Mouse (Mus musculus): ENCODE data around the gene Actc1.

Gene Actc1

DNA sequence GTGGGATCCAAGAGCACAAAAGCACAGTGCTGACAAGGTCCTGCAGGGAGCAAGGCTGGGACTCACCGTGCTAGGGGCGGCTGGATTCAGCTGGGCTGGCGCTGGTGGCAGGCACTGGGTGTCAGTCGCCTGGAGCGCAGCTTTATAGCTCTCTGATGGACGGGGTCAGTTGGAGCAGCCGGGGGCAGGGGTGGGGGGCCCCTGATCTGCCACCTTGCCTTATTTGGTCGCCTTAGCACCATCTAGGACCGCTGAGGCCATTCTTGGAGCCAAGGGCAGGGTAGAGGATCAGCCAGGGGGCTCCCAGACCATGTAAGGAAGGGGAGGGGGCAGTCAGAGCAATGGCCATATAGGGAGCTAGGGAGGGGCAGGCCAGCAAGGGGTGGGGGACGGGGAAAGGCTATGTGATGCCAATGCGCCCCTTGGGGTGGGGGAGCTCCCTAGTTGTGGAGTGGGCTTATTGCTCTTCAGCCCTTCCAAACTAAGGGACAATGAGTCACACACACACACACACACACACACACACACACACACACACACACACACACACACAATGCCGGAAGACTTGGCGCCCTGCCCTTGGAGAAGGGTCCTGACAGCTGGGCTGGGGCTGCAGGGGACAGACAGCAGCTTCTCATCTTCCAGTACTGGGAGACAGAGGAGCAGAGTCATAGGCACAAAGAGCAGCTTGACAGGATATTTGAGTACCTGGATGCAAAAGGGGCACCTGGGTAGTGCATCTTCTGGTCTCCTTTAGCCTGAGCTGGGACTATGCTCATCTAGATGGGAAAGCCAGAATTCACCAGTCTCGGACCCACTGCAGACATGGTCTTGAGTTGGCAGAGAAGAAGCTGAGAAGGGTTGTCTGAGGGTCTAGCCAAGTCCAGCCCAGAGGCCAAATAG is at the start of gene Actc1:
TSS of gene Actc1 (minus strand) at position 853 of the 903 bp plus-strand sequence.
- peak; percentile 13 for DNase-seq (ENCODE audit: low read depth, low spot score)

DNA sequence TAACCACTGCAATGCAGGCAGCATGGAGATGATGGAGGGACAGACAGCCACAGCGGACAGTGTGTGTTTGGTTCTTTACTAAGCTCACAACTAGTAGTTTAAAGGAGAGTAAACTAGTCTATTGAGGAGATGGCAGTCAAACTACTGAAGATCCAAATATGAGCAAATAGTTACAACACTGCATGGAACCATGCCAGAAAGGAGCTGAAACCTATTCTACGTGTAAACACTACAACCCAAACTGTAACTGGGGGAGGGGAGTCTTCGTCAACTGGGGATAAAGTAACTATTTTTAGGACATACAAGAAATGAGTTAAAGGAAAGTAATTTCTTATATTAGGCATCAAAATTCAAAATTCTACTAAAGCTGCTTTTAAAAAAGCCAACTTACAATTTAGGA is 49.1 kb upstream of the Actc1 start:
- no peak for DNase-seq (ENCODE audit: low read depth, low spot score)

DNA sequence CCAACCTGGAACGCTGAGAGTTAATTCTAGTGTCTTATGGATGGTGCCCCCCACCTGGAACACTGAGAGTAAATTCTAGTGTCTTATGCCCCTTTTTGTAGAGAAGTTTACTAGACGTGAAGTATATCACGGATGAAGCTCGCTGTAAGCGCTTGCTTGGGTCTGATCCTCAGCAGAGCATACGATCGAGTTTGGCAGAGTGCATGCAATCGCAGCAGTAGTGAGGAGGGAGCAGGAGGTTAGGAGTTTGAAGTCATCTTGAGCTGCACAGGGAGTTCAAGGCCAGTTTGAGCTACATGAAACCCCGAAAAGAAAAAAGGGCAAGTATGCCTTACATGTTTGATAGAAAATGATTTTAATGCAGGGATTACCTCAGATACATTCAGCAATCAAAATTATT is 47.5 kb upstream of the Actc1 start:
- no peak for DNase-seq (ENCODE audit: low read depth, low spot score)

DNA sequence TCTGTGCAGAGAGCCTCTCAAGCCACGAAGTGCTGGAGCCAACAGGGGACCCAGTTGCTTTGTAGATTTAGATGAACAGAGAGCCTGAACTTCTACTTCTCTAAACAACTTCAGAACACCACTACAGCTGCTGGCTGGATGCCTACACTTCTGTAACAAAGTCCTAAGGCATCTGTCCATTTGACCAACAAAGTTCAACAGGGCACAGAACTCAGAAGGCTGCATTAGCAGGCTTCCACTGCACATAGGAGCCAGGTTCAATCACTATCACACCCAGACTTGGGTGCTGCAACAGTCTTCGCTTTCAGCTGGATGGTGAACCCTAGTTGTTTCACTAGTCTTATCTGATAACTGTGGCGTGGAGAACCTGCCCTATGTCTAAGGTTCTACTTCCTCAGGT is 46.5 kb upstream of the Actc1 start:
- no peak for DNase-seq (ENCODE audit: low read depth, low spot score)

DNA sequence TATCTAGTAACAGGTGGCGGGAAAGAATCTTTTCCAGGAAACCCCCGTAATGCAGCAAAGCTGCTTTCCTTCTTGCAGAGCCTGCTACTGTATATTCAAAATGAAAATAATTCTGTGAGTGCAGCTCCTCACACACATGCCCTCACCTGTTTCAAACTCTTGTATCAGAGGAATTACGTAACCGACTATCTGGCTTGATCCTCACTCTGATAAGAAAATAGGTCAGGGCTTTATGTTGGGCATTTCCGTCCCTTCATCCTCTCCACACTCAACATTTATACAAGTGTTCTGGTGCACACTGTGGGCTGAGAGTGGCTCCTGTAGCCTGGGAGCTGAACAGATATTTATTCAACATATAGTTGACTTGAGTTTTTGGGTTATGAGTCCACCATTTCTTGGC is 45.8 kb upstream of the Actc1 start:
- no peak for DNase-seq (ENCODE audit: low read depth, low spot score)

DNA sequence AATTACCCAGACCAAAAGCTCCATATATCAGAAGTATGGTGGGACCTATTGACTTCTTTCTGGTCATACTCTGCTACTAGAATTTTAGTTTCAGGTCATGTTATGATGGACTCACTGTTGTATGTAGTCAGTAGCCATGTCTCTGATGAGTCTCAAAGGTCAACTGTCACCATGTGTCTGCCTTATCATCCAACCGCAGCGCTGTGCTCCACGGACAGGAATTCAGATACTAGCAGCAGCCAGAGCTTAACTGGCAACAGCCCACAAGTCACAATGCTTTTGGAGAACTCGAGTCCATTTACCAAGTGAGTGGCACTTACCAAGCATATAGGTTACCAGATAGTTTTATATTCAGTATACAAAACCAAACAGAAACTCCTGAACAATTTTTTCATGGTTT is 44.3 kb upstream of the Actc1 start:
- no peak for DNase-seq (ENCODE audit: low read depth, low spot score)

DNA sequence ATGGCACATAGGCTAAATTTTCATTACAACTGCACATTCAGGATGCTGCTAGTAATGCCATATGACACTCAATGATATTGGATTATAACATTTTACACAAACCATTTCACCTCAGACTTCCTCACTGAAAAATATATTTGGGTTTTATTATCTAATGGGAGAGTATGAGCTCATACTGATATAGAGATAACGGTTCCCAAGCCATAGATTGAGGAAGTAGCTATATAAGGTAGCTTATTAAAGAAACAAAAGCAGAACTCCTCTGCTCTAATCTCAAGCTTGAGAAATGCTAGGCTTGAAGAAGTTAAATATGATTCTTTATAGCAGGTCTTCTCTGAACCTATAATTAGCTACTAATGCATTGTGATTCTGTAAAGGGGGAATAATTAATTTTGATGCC is 43.2 kb upstream of the Actc1 start:
- DNase-seq (ENCODE audit: low read depth, low spot score), result no peak

DNA sequence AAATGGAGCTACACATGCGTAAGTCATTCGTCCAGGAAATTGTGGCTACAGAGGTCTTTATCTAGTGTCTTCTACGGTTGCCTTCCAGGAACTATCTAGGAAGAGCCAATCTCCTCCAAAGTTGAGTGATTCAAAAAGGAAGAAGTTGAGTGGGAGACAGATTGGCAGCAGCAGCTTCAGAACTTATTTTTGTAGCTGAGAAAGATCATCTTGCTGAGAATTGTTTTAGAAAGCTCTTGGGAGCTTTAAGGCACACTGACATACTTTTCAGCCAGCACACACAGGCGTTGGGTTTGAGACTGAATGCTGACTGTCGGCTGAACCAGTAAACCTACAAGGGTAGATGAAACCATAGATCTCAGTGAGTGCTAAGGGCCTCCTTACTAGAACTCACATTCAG is 42.0 kb upstream of the Actc1 start:
- DNase-seq (ENCODE audit: low read depth, low spot score), result no peak

DNA sequence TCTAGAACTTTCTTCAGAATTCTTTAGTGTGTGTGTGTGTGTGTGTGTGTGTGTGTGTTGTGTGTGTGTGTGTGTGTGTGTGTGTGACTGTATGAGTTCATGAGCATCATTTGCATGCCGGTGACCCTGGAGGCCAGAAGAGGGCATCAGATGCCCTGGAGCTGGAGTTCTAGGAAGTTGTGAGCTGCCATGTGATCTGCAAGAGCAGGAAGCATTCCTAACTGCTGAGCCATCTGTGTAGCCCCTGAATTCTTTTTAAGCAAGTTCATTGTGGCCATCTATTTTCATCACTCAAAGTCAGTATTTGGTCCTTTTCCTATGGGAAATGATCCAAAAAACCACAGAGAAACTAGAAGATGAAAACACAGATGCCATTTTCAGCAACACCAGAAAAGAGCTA is 41.3 kb upstream of the Actc1 start:
- no peak for DNase-seq (ENCODE audit: low read depth, low spot score)

DNA sequence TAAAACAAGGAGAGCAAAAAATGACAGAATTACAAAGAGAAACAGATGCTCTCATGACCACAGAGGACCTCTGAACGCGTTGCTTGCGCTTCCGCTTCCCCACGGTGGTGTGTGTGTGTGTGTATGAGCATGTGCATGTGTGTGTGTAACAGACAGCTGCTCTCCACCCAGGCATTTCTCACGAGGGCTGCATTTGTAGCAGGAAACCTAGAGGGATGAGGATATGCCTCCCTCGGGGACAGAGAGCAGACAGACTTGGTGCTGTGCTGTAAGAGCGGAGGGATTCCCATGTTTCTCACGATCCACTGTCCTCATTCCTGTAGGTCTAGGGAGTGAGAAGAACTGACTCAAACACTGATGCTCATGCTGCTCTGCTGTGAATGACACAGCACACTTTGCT is 40.2 kb upstream of the Actc1 start:
- no peak for DNase-seq (ENCODE audit: low read depth, low spot score)

DNA sequence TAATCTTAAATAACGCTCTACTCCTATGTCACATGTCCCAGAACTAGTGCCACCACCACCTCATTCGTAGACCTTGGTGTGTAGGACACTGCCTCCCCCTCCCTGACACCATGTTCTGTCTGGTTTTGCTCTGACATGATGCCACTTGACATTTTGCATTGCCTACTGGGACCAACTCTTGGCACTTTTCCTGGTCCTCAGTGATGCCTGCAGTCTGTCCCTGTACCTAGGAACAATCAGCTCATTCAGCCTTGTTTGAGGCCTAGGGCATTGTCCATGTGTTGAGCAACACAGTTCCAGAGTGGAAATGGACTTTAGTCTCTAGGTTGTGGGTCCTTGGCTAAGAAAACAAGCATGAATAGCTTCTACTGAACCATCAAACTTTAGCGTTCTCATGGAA is 36.5 kb upstream of the Actc1 start:
- DNase-seq (ENCODE audit: low read depth, low spot score), result no peak

DNA sequence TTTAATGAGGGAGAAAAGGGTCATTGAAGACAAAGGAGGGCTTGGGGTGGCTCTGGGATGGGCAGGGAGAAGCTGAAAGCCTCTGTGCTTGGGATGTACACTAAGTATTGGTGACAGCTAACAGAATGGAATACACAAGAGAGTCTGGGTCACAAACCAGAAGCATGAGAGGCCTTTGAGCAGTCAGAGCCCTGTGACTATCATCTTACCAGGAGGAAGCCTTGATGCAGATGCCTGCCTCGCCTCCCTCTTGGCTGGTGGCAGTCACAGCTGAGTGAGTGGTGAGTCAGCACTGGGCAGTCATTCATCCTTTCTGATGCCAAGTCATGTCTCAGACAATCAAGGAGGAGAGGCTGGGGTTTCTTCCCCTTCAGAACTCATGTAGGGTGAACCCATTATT is 33.9 kb upstream of the Actc1 start:
- no peak for DNase-seq (ENCODE audit: low read depth, low spot score)

DNA sequence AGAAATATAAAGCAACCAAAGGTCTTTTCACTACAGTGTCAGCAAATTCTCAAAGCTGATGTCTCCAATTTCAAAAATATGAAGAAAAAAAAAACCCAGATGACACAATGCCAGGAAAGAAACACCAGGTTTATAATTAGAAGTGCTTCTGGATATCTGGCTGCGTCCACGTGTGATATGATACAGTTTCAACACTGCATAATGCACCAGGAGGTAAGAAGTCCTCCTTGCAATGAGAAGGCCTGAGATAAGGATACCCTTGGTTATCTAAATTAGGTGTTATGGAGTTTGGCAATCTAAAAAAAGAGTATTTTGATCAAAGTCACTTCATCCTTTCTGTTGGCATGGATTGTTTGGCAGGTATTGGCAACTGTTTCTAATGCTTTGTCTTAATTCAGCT is 18.5 kb upstream of the Actc1 start:
- no peak for DNase-seq (ENCODE audit: low read depth, low spot score)

DNA sequence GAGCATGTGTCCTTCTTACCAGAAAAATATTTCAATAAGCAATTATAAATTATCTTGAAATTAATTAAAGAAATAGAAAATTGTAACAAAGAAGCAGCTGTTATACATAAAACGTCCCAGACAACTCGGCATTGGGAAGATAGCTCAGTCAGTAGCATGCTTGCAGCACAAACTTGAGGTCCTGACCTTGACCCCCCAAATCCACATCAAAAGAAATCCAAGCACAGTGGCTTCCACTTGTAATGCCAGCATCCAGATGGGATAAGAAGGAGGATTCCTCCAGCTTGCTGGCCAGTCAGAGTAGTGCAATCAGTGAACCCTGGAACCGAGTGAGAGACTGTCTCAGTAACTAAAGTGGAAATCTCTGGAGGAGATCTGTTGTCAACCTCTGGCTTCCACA is 12.9 kb upstream of the Actc1 start:
- DNase-seq (ENCODE audit: low read depth, low spot score), result no peak

DNA sequence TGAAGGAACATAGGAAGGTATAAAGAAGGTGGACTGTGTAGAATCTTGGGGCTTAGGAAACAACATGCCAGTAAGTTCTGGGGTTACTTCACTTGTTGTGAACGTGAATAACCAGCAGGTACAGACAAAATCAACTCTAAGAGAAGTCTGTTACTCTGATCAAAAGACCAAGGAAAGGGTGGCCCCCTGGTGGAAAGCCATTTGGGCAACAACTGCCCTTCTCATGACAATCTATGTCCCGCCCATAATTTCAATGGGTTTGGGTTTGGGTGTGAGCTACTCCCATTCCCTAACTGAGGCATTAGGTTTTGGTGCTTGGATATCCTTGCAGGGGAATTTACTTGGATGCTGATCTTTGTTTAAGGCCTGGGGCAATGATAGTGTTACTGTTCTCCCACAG is 10.7 kb upstream of the Actc1 start:
- DNase-seq (ENCODE audit: low read depth, low spot score), result no peak

DNA sequence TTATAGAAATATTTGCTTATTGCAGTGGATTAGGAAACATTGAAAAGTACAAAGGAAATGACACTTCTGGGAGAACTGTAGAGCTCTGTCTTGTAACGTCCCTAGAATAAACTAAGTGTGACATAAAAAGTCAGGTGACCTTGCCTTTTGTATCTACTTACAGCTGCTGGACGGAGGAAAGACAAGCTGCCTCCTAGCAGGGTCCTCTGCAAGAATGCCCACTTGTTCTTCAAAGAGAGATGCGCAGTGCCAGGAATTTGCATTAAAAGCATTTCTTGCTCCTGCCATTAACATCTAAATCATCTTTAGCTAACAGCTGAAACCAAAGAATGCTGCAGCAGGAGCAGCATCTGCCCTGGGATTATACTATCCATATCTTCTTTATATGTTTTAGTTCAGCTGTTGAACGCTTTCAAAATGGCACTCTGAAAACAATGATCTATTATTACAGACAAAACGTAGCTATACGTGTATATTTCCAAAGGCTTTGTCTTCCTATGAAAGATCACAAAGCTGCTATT is 6.8 kb upstream of the Actc1 start:
- DNase-seq (ENCODE audit: low read depth, low spot score), result peak; percentile 18

DNA sequence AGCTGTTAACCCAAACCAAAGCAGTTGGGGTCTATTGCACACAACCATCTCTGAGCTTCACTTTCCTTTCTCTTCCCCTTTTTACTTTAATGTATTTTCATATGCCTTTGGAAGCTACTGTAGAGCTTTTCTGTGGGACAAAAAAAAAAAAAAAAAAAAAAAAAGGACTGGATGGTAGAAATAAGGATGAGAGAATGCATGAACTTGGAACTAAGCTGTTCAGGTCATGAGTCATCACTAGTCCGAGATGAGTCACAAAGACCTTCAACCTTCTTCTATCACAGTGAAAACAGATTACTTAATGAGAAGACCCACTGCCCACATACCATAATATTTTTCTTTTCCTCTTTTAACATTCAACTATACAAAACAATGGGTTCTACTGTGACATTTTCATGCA is 6.3 kb upstream of the Actc1 start:
- no peak for DNase-seq (ENCODE audit: low read depth, low spot score)

DNA sequence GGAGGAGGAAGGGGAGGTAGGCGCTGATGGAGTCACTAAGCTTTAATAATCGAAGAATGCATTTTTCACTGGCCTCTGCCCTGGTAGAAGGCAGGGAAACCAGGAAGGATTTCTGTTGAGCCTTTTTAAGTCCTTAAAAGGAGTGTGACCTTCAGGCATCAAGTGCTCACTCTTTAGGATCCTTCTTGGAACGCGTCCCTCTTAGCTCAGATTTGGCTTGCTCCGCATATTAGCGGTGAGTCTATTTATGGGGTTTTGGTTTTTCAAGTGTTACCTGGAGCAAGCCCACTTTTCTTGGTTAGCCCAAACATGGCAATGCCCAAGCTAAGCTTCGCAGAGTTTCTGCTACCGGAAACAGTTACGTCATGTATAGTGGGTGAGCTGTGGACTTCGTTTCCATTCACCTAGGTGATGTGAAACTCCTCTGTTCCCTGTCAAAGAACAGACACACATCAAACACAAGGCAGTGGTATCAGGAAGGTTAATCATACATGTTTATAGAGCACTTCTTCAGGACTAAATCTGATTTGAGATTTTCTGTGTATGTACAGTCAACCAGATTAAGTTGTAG is 5.0 kb upstream of the Actc1 start:
- no peak for DNase-seq (ENCODE audit: low read depth, low spot score)

DNA sequence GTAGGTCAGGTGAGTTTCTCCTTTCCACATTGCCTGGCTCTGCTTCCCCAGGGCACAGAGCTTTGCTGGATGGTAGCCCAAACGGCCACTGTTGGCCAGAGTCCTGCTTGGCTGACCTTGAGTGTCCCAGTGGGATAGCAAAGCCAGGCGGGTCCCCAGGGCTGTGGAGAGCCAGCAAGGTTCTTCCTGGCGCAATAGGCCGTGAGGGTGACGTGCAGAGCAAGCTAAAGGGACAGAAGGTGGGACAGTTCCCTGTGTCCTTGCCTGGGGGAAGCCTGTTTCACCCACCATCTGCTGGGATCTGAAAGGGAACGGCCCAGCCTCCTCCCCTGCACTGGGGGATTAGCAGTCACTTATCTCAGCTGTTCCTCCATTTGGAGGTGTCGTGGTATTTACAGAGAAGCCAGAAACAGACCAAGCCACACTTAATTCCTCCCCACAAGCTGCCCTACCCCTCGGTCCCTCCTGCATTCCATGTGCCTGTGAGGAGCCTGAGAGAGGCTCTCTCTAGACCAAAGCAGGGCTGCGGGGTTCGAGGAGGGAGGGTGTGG is 4.0 kb upstream of the Actc1 start:
- DNase-seq (ENCODE audit: low read depth, low spot score), result no peak

DNA sequence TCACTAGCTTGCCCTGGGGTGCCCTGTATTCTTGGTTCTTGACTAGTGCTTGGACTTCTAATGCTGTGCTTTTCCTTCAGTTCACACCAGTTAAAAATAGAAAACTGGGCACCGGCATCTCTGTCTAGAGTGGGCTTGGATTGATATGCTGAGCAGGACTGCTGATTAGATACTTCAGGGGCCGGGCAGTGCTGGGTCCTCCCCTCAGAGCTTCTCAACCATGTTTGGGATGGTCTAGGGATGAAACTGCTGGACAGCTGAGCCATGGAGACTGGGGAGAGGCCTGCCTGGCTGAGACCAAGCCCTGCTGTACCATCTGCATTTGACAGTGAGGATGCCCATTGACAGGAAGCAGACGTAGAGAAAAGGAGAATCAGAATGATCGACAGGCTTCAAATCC is 781 bp upstream of the Actc1 start:
- no peak for DNase-seq (ENCODE audit: low read depth, low spot score)

DNA sequence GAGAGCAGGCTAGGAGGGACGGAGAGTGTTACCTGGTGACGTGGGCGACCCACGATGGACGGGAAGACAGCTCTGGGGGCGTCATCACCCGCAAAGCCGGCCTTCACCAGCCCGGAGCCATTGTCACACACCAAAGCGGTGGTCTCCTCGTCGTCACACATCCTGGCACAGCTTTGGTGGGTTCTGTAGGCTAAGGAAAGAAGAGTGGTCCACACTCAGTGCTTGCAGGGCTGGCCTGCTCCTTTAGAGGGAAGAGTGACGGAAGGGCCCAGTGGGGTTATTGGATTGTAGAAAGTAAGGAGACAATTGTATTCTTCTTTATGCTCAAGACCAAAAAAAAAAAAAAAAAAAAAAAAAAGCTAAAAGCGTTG is 1.5 kb downstream of the Actc1 start:
- no peak for DNase-seq (ENCODE audit: low read depth, low spot score)

DNA sequence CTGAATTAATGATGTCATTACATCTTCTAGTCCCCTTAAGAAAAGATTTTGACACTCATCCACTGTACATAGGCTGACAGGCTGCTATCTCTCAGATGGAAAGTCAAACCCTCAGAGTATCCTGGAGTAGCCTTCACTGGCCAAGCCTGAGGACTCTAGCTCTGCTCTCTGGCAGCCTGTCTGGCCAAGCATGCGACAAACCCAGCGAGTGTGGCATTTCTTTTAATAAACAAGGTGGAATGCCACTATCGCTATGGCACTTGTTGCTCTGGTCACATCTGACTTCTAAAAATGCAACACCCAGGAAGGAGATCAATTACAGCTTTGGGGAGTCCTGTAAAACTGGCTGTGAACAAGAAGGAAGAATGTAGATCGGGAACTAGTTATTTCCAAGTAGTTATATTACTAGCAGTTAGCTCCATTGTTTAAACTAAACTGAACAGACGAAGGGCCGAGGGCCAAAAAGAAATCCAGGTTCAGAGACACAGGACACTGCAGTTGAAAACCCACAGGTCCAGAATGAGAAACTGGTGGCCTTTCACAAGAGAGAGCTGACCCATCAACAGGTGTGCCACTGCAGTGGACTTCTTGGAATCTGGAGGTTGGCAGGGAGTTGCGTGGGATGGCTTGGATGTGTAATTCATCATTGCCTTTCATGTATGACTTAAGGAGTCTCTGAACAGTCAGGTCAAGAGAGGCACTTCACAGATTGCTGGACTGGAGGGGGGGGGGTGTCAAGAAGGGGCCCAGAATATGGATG is 2.1 kb downstream of the Actc1 start:
- DNase-seq (ENCODE audit: low read depth, low spot score), result no peak
